Mouse (Mus musculus) inflammation-experienced regulatory T-cells, adult 6 months (primary cell): ENCODE results near the gene Dennd6a. TPM values are rescaled to one million over a fixed set of nuclear protein-coding genes. Genes with fewer than 3 reads are reported as not detected.
"Not testable (repeated sequence)": the region's sequence is repeated elsewhere in the genome, so short reads cannot be mapped to it uniquely, and the experiment has no call there.

Source experiments
- ATAC-seq: one replicate; pipeline ENCODE4 v1.8.0; 2017
- polyA plus RNA-seq, 3 experiments: library from polyadenylated mRNA; unstranded; fragments of 100-300 nt; shearing (Covaris generic); gene quantifications; one replicate each; pipeline ENCODE4 v1.2.1; 2017

Dennd6a gene
- 1 to 10 TPM; 3.3 to 7.0 (median 3.4) TPM for polyA plus RNA-seq

- not testable (repeated sequence) for ATAC-seq
Measured at GRCm38 (mm10) chr14:26573556-26573955, at the start of gene Dennd6a. Dennd6a (plus strand) TSS chr14:26573856.

- no peak for ATAC-seq
Measured at GRCm38 (mm10) chr14:26525955-26526354, 47.7 kb upstream of the Dennd6a start.

GRCm38 (mm10) chr14:26528296-26528695 lies 45.4 kb upstream of the Dennd6a start:
- no peak for ATAC-seq

GRCm38 (mm10) chr14:26530350-26530749 lies 43.3 kb upstream of the Dennd6a start:
- no peak for ATAC-seq

GRCm38 (mm10) chr14:26531410-26532313 lies 42.0 kb upstream of the Dennd6a start:
- ATAC-seq, result no peak

GRCm38 (mm10) chr14:26532752-26533151 lies 40.9 kb upstream of the Dennd6a start:
- no peak for ATAC-seq

- ATAC-seq, result no peak
Measured at GRCm38 (mm10) chr14:26533267-26533666, 40.4 kb upstream of the Dennd6a start.

- peak; percentile 51 for ATAC-seq
Measured at GRCm38 (mm10) chr14:26533821-26534756, 39.6 kb upstream of the Dennd6a start.

- peak; percentile 92 for ATAC-seq
Measured at GRCm38 (mm10) chr14:26534757-26535479, 38.7 kb upstream of the Dennd6a start, which contains the start of gene Slmap. Slmap (minus strand) TSS chr14:26534931.

GRCm38 (mm10) chr14:26539241-26539640 lies 34.4 kb upstream of the Dennd6a start:
- no peak for ATAC-seq

- ATAC-seq, result no peak
Measured at GRCm38 (mm10) chr14:26540577-26540976, 33.1 kb upstream of the Dennd6a start.

- ATAC-seq, result no peak
Measured at GRCm38 (mm10) chr14:26542136-26542535, 31.5 kb upstream of the Dennd6a start.

GRCm38 (mm10) chr14:26547516-26548488 lies 25.9 kb upstream of the Dennd6a start:
- no peak for ATAC-seq

GRCm38 (mm10) chr14:26550712-26551111 lies 22.9 kb upstream of the Dennd6a start:
- ATAC-seq, result no peak

- ATAC-seq, result no peak
Measured at GRCm38 (mm10) chr14:26552441-26552840, 21.2 kb upstream of the Dennd6a start.

- ATAC-seq, result no peak
Measured at GRCm38 (mm10) chr14:26552853-26553252, 20.8 kb upstream of the Dennd6a start.

GRCm38 (mm10) chr14:26557581-26557980 lies 16.1 kb upstream of the Dennd6a start:
- no peak for ATAC-seq

- ATAC-seq, result no peak
Measured at GRCm38 (mm10) chr14:26558536-26558935, 15.1 kb upstream of the Dennd6a start.

GRCm38 (mm10) chr14:26562247-26562646 lies 11.4 kb upstream of the Dennd6a start:
- ATAC-seq, result no peak

- ATAC-seq, result no peak
Measured at GRCm38 (mm10) chr14:26569880-26570279, 3.8 kb upstream of the Dennd6a start.
